Mouse (Mus musculus) ES-E14 (cell line): ENCODE data around the gene Rrnad1.

ENCODE experiments used
- HCFC1 ChIP-seq: IDR thresholded peaks from 2 replicates; pipeline ENCODE4 v1.6.1; 2012; ENCODE audit warnings: low read length, inconsistent platforms, borderline replicate concordance; ENCODE audit not compliant: insufficient read depth
- MAFK ChIP-seq: IDR thresholded peaks from 2 replicates; pipeline ENCODE4 v1.6.1; 2014; ENCODE audit warnings: mild to moderate bottlenecking, low read depth, low read length, inconsistent platforms; ENCODE audit not compliant: insufficient read depth
- ZC3H11A ChIP-seq: IDR thresholded peaks from 2 replicates; pipeline ENCODE4 v1.6.1; 2012; ENCODE audit warnings: low read depth, mild to moderate bottlenecking, inconsistent platforms, low read length, borderline replicate concordance

GRCm38 (mm10) chr3:87906981-87907857, 23.3 kb downstream of the Rrnad1 start:
- no peak for TF ChIP-seq HCFC1
- TF ChIP-seq MAFK, result no peak
- TF ChIP-seq ZC3H11A, result no peak
